Mouse (Mus musculus) heart, postnatal 25 days (tissue): ENCODE data around the gene Dennd1b. TPM values are rescaled to one million over a fixed set of nuclear protein-coding genes. Genes with fewer than 3 reads are reported as not detected.

Experiments used
- DNase-seq: peaks from one replicate; pipeline ENCODE4 v3.0.0; 2022; ENCODE audit warnings: low spot score
- intact Hi-C: fragments of 180-260 bp; cut with DNase I; formaldehyde crosslinking; loops from one replicate; pipeline ENCODE4 v1.15.1; 2025
- total RNA-seq, 2 experiments: library from RNA; stranded (reverse); gene quantifications; 2 replicates each; pipeline ENCODE4 v1.2.3; 2021

Gene Dennd1b
- total RNA-seq, 2 experiments from 2014 or later: 22.6 to 23.2 TPM

GRCm38 (mm10) chr1:139000675-139001379 is 37.6 kb downstream of the Dennd1b start:
- DNase-seq: no peak
- intact Hi-C loops: no loop called here

- intact Hi-C loops: no loop called here
Measured at GRCm38 (mm10) chr1:139003503-139003902, 40.3 kb downstream of the Dennd1b start.

GRCm38 (mm10) chr1:139006000-139006399 is 42.8 kb downstream of the Dennd1b start:
- intact Hi-C loops: no loop called here
- no peak for DNase-seq

More at GRCm38 (mm10) chr1:139003503-139003902, 40.3 kb downstream of the Dennd1b start:
- DNase-seq: no peak

- DNase-seq: no peak
- intact Hi-C loops: no loop called here
Measured at GRCm38 (mm10) chr1:139007475-139007874, 44.2 kb downstream of the Dennd1b start.

- DNase-seq: no peak
- intact Hi-C loops: no loop called here
Measured at GRCm38 (mm10) chr1:139015118-139015788, 52.0 kb downstream of the Dennd1b start.

GRCm38 (mm10) chr1:139021298-139021697 is 58.1 kb downstream of the Dennd1b start:
- intact Hi-C loops: no loop called here
- no peak for DNase-seq

GRCm38 (mm10) chr1:139025882-139026645 is 62.8 kb downstream of the Dennd1b start:
- intact Hi-C loops: no loop called here
- DNase-seq: no peak

- no peak for DNase-seq
- intact Hi-C loops: no loop called here
Measured at GRCm38 (mm10) chr1:139029521-139029920, 66.3 kb downstream of the Dennd1b start.

- intact Hi-C loops: loop anchor here (5.0 kb wide), 1 partner anchor 40 kb away; no protein-coding TSS in a partner anchor
- no peak for DNase-seq
Measured at GRCm38 (mm10) chr1:139032411-139032810, 69.2 kb downstream of the Dennd1b start.

- no peak for DNase-seq
- intact Hi-C loops: no loop called here
Measured at GRCm38 (mm10) chr1:139035141-139035540, 71.9 kb downstream of the Dennd1b start.

- DNase-seq: no peak
- intact Hi-C loops: no loop called here
Measured at GRCm38 (mm10) chr1:139036302-139036701, 73.1 kb downstream of the Dennd1b start.

GRCm38 (mm10) chr1:139036768-139037507 is 73.7 kb downstream of the Dennd1b start:
- no peak for DNase-seq
- intact Hi-C loops: no loop called here

GRCm38 (mm10) chr1:139038074-139038473 is 74.8 kb downstream of the Dennd1b start:
- DNase-seq: no peak
- intact Hi-C loops: no loop called here

- intact Hi-C loops: no loop called here
- no peak for DNase-seq
Measured at GRCm38 (mm10) chr1:139038620-139039019, 75.4 kb downstream of the Dennd1b start.

GRCm38 (mm10) chr1:139039529-139040230 is 76.4 kb downstream of the Dennd1b start:
- DNase-seq: no peak
- intact Hi-C loops: no loop called here

- intact Hi-C loops: no loop called here
- no peak for DNase-seq
Measured at GRCm38 (mm10) chr1:139049075-139049474, 85.8 kb downstream of the Dennd1b start.

GRCm38 (mm10) chr1:139049881-139050472 is 86.7 kb downstream of the Dennd1b start:
- intact Hi-C loops: no loop called here
- DNase-seq: no peak

- DNase-seq: no peak
- intact Hi-C loops: no loop called here
Measured at GRCm38 (mm10) chr1:139053003-139053402, 89.8 kb downstream of the Dennd1b start.

GRCm38 (mm10) chr1:139060301-139060700 is 97.1 kb downstream of the Dennd1b start:
- no peak for DNase-seq
- intact Hi-C loops: no loop called here
